9 mouse cellular contexts compared by ENCODE assay signal in genomic region chr19:53314530-53315208, GRCm38 (mm10). TPM values are rescaled to one million over a fixed set of nuclear protein-coding genes. Genes with fewer than 3 reads are reported as not detected.
DNase-seq lines count a peak whose midpoint lies in the region; ATAC-seq and TF ChIP-seq lines count a peak whose summit lies in the region.
"Had no signal": no experiment of that assay in that cellular context is flagged by ENCODE, and none has a peak within 500 bp of the region (broad histone marks: within the 10 kb centered on the region; RNA-seq: fewer than 3 reads in every experiment).

No protein-coding gene starts in this region.

- peak; percentile 42 for DNase-seq in CD4-positive, CD25-positive, alpha-beta regulatory T cell, adult 2 months (ENCODE audit: low read depth, low spot score)
- DNase-seq in limb, embryonic 14.5 days (ENCODE audit: low spot score) = no peak
- no peak for DNase-seq in right cerebral cortex, postnatal 25 days
- DNase-seq in adrenal gland, adult (ENCODE audit: inconsistent age in 2 of 2, low spot score in 1 of 2) = no peak

- peak overlapping the region; percentile 75 for H3K27ac ChIP-seq in limb, embryonic 14.5 days (replicated peaks; ENCODE audit: low read depth, low read length)
- H3K27ac ChIP-seq in stomach, embryonic 15.5 days = peak overlapping the region; percentile 82

- peaks cover 57% of the 10 kb centered on the region for H3K4me1 ChIP-seq in megakaryocyte, embryonic 14.5 days
- H3K4me1 ChIP-seq in limb, embryonic 14.5 days (ENCODE audit: control insufficient read depth, insufficient read depth, low read length) = peaks cover 14% of the 10 kb centered on the region
- H3K4me1 ChIP-seq in stomach, embryonic 15.5 days = peaks cover 26% of the 10 kb centered on the region

- no peak overlapping the region for H3K9ac ChIP-seq in limb, embryonic 14.5 days (ENCODE audit: low read depth, low read length, severe bottlenecking)
- no peak overlapping the region for H3K9ac ChIP-seq in stomach, embryonic 15.5 days

- WGBS in limb, embryonic 14.5 days = 38% methylated on average over 16 of the region's 16 CpGs
- WGBS in stomach, embryonic 15.5 days = 40% methylated on average over 16 of the region's 16 CpGs

- no peaks in the 10 kb centered on the region for H3K9me3 ChIP-seq in megakaryocyte, embryonic 14.5 days
- no peaks in the 10 kb centered on the region for H3K9me3 ChIP-seq in limb, embryonic 14.5 days (ENCODE audit: control insufficient read depth, low read length)
- H3K9me3 ChIP-seq in stomach, embryonic 15.5 days = no peaks in the 10 kb centered on the region

- H3K36me3 ChIP-seq in megakaryocyte, embryonic 14.5 days (replicated peaks; ENCODE audit: low read length) = peaks cover 33% of the 10 kb centered on the region
- 0 out of 2 replicates have a peak, but pooled peaks cover 2% of the 10 kb centered on the region for H3K36me3 ChIP-seq in limb, embryonic 14.5 days (ENCODE audit: control insufficient read depth, insufficient read depth, low read length)
- H3K36me3 ChIP-seq in stomach, embryonic 15.5 days = no peaks in the 10 kb centered on the region

- H3K27me3 ChIP-seq in megakaryocyte, embryonic 14.5 days (replicated peaks) = no peaks in the 10 kb centered on the region
- H3K27me3 ChIP-seq in limb, embryonic 14.5 days (ENCODE audit: control insufficient read depth, insufficient read depth, low read length) = no peaks in the 10 kb centered on the region
- H3K27me3 ChIP-seq in stomach, embryonic 15.5 days (replicated peaks) = no peaks in the 10 kb centered on the region

- no peak for ATAC-seq in CD4-positive, CD25-positive, alpha-beta regulatory T cell, adult 4 months
- no peak for ATAC-seq in megakaryocyte, adult 5-6 weeks (ENCODE audit: poor library complexity, severe bottlenecking)
- peak; percentile 13 for ATAC-seq in limb, embryonic 14.5 days (ENCODE audit: low FRiP score, low read depth)
- ATAC-seq in stomach, embryonic 15.5 days (ENCODE audit: insufficient read depth, low FRiP score, low read depth) = no peak

- no peak for TF ChIP-seq POLR2A in limb, embryonic 14.5 days (IDR thresholded peaks at IDR 0.05; ENCODE audit: borderline replicate concordance, extremely low read depth, insufficient read depth, insufficient read length)

- peak overlapping the region; percentile 97 for H3K4me2 ChIP-seq in limb, embryonic 14.5 days (replicated peaks; ENCODE audit: low read depth, low read length, severe bottlenecking)
- peak overlapping the region; percentile 58 for H3K4me2 ChIP-seq in stomach, embryonic 15.5 days

- peak overlapping the region; percentile 99 for H3K4me3 ChIP-seq in megakaryocyte, embryonic 14.5 days (replicated peaks)
- peak overlapping the region; percentile 86 for H3K4me3 ChIP-seq in limb, embryonic 14.5 days (replicated peaks; ENCODE audit: low read length)
- H3K4me3 ChIP-seq in stomach, embryonic 15.5 days (replicated peaks) = peak overlapping the region; percentile 35

RNA-seq across cellular contexts. Expression of gene Mxi1, which starts 4.4 kb away (rescaled TPM):
- polyA plus RNA-seq in CD4-positive, CD25-positive, alpha-beta regulatory T cell, adult 4 months (2017; shearing (Covaris generic)) = 1 to 10 TPM; 4.8 to 6.2 TPM
- 32.9 and 41.2 TPM in 2 replicates for polyA plus RNA-seq in megakaryocyte, embryonic 14.5 days (2012; ENCODE audit: insufficient read depth, low replicate concordance)
- total RNA-seq in megakaryocyte, adult 5-6 weeks (2015) = 42.1 and 42.8 TPM in 2 replicates
- 74.0 and 91.1 TPM in 2 replicates for total RNA-seq in megakaryocyte, adult 5-6 weeks (2017)
- polyA plus RNA-seq in limb, embryonic 14.5 days (2012; rRNA removed) = 25.8 and 28.5 TPM in 2 replicates
- polyA plus RNA-seq in limb, embryonic 14.5 days (2014; fragmentation: Nextera tagmentation; extraction: Ambion mirVana) = 40.1 and 42.2 TPM in 2 replicates
- polyA plus RNA-seq in stomach, embryonic 15.5 days (2015; fragmentation: Nextera tagmentation; extraction: Ambion mirVana) = 36.1 and 37.8 TPM in 2 replicates

RNA-seq across cellular contexts. Expression of gene Gm10197, which starts 56.9 kb away (rescaled TPM):
- not detected for polyA plus RNA-seq in CD4-positive, CD25-positive, alpha-beta regulatory T cell, adult 4 months (2017; shearing (Covaris generic))
- polyA plus RNA-seq in megakaryocyte, embryonic 14.5 days (2012; ENCODE audit: insufficient read depth, low replicate concordance) = not detected in 2 replicates
- total RNA-seq in megakaryocyte, adult 5-6 weeks (2015) = not detected in 2 replicates
- total RNA-seq in megakaryocyte, adult 5-6 weeks (2017) = not detected in 2 replicates
- not detected in 2 replicates for polyA plus RNA-seq in limb, embryonic 14.5 days (2012; rRNA removed)
- 4.4 TPM in 1 of 2 replicates, not detected in the other for polyA plus RNA-seq in limb, embryonic 14.5 days (2014; fragmentation: Nextera tagmentation; extraction: Ambion mirVana)
- polyA plus RNA-seq in stomach, embryonic 15.5 days (2015; fragmentation: Nextera tagmentation; extraction: Ambion mirVana) = 2.5 TPM in 1 of 2 replicates, not detected in the other
- total RNA-seq: layer of hippocampus, postnatal 25 days had no signal

Comparison
In these comparisons a context has a peak if more than half of its experiments do, and no peak if none do; other contexts are left out.
1. H3K4me3 ChIP-seq: peak in every context shown above with its lines; median percentile 99 in megakaryocyte, embryonic 14.5 days; 86 in limb, embryonic 14.5 days; 35 in stomach, embryonic 15.5 days.